Mouse (Mus musculus): ENCODE data around the gene 1110051M20Rik.

DNA sequence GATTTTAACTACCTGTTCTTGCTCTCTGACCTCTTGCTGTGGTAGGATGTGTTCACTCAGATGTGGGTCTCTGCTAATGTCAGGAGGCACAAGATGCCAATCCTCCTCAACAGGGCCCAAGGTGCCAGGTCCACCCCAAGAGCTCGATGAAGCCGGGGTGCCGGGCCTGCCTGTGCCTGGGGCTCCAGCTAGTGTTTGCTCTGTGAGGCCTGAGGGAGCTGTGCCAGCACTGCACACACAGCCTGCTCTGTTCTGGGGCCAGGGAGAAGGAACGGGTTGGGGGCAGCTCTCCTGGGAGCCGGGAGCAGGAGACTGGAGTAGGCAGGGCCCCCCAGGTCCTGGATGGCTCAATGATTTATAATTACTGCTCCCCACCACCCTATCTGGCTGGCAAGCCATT is 186.4 kb downstream of the 1110051M20Rik start:
- TF ChIP-seq POLR2A (IDR thresholded peaks at IDR 0.05; ENCODE audit: control insufficient read depth, extremely low read depth, insufficient read depth, low read length, poor library complexity) (no peak), CTCF (IDR thresholded peaks at IDR 0.05; ENCODE audit: borderline replicate concordance, control insufficient read depth, extremely low read depth, insufficient read depth, low read length, poor library complexity) (no peak)
